Mouse (Mus musculus) liver, adult 2 months (tissue): ENCODE data around the gene Snai1.

Experiments used
- CTCF ChIP-seq: fragments of 200-500 bp; IDR thresholded peaks from 2 replicates; pipeline ENCODE4 v1.5.1; 2011; ENCODE audit warnings: low read depth, low read length, control low read depth
- POLR2A ChIP-seq: fragments of 200-500 bp; IDR thresholded peaks from 2 replicates; pipeline ENCODE4 v1.6.1; 2011; ENCODE audit warnings: low read length, control low read depth; ENCODE audit not compliant: insufficient read depth; ENCODE audit errors: extremely low read depth

- TF ChIP-seq CTCF (no peak), POLR2A (no peak)
Observed at GRCm38 (mm10) chr2:167510485-167510884, 27.5 kb upstream of the Snai1 start.
